Mouse (Mus musculus): ENCODE results near the gene Unc119. TPM values are rescaled to one million over a fixed set of nuclear protein-coding genes. Genes with fewer than 3 reads are reported as not detected.

The Unc119 gene
- polyA plus RNA-seq, 1 experiment from 2014 or later, result 92.7 TPM

GRCm38 (mm10) chr11:78382286-78382685 is 39.0 kb downstream of the Unc119 start:
- H3K4me1 ChIP-seq, result peaks cover 5% of the 10 kb centered on the region; the same call in 1 of the 2 replicates
- no peak overlapping the region for H3K4me3 ChIP-seq
- H3K36me3 ChIP-seq, result no peaks in the 10 kb centered on the region
- ATAC-seq (ENCODE audit: low FRiP score), result no peak
- H3K9ac ChIP-seq, result no peak overlapping the region
- no peaks in the 10 kb centered on the region; the same call in 1 of the 2 replicates for H3K27me3 ChIP-seq
- 82% methylated on average over 7 of the region's 7 CpGs for WGBS
- H3K9me3 ChIP-seq (replicated peaks), result no peaks in the 10 kb centered on the region
- no peak overlapping the region for H3K4me2 ChIP-seq (replicated peaks)
- H3K27ac ChIP-seq, result no peak overlapping the region

- Histone ChIP-seq H3K36me3 (no peaks in the 10 kb centered on the region), H3K27ac (no peak overlapping the region), H3K4me2 (replicated peaks) (no peak overlapping the region), H3K4me1 (peaks cover 5% of the 10 kb centered on the region; the same call in 1 of the 2 replicates), H3K27me3 (no peaks in the 10 kb centered on the region; the same call in 1 of the 2 replicates), H3K4me3 (no peak overlapping the region), H3K9ac (no peak overlapping the region), H3K9me3 (replicated peaks) (no peaks in the 10 kb centered on the region)
- ATAC-seq (ENCODE audit: low FRiP score), result no peak
- WGBS, result 39% methylated on average over 5 of the region's 5 CpGs
These were observed 39.4 kb downstream of the Unc119 start for GRCm38 (mm10) chr11:78382701-78383100.

GRCm38 (mm10) chr11:78385776-78386175 is 42.5 kb downstream of the Unc119 start:
- Histone ChIP-seq H3K4me2 (replicated peaks) (no peak overlapping the region), H3K27ac (no peak overlapping the region), H3K9ac (no peak overlapping the region), H3K36me3 (no peaks in the 10 kb centered on the region), H3K4me1 (peaks cover 5% of the 10 kb centered on the region; the same call in 1 of the 2 replicates), H3K27me3 (no peaks in the 10 kb centered on the region; the same call in 1 of the 2 replicates), H3K9me3 (replicated peaks) (no peaks in the 10 kb centered on the region), H3K4me3 (no peak overlapping the region)
- 89% methylated on average over 10 of the region's 10 CpGs for WGBS
- no peak for ATAC-seq (ENCODE audit: low FRiP score)

- Histone ChIP-seq H3K4me3 (no peak within 1 kb of the TSS), H3K27ac (no peak within 1 kb of the TSS), H3K9ac (no peak within 1 kb of the TSS), H3K4me2 (replicated peaks) (no peak within 1 kb of the TSS), H3K4me1 (peaks cover 5% of the 10 kb centered on the region; the same call in 1 of the 2 replicates), H3K9me3 (replicated peaks) (no peaks in the 10 kb centered on the region), H3K27me3 (no peaks in the 10 kb centered on the region; the same call in 1 of the 2 replicates), H3K36me3 (no peaks in the 10 kb centered on the region)
- no peak for ATAC-seq (ENCODE audit: low FRiP score)
- WGBS, result 83% methylated on average over 14 of the region's 14 CpGs
These were observed 43.3 kb downstream of the Unc119 start, which contains the start of gene Foxn1 for GRCm38 (mm10) chr11:78386508-78387043. Foxn1 (minus strand) TSS chr11:78386558.

GRCm38 (mm10) chr11:78392728-78393127 is 49.4 kb downstream of the Unc119 start:
- WGBS, result 78% methylated on average over 3 of the region's 3 CpGs
- ATAC-seq (ENCODE audit: low FRiP score), result no peak

GRCm38 (mm10) chr11:78396950-78397349 is 53.7 kb downstream of the Unc119 start:
- no peaks in the 10 kb centered on the region for H3K9me3 ChIP-seq (replicated peaks)
- 43% methylated on average over 11 of the region's 11 CpGs for WGBS
- peak overlapping the region; percentile 24 for H3K4me3 ChIP-seq
- H3K36me3 ChIP-seq, result no peaks in the 10 kb centered on the region
- no peak for ATAC-seq (ENCODE audit: low FRiP score)
- peak overlapping the region; percentile 53; the same call in 1 of the 2 replicates for H3K9ac ChIP-seq
- H3K4me2 ChIP-seq (replicated peaks), result peak overlapping the region; percentile 59
- H3K27me3 ChIP-seq, result peaks cover 9% of the 10 kb centered on the region
- H3K27ac ChIP-seq, result 0 out of 2 replicates have a peak overlapping the region, but pooled peaks have one; percentile 30
- H3K4me1 ChIP-seq, result peaks cover 7% of the 10 kb centered on the region

More at GRCm38 (mm10) chr11:78392728-78393127, 49.4 kb downstream of the Unc119 start:
- Histone ChIP-seq H3K4me2 (replicated peaks) (no peak overlapping the region), H3K9me3 (replicated peaks) (no peaks in the 10 kb centered on the region), H3K36me3 (no peaks in the 10 kb centered on the region), H3K27ac (no peak overlapping the region), H3K4me1 (peaks cover 7% of the 10 kb centered on the region), H3K27me3 (no peaks in the 10 kb centered on the region), H3K9ac (no peak overlapping the region), H3K4me3 (no peak overlapping the region)

- Histone ChIP-seq H3K36me3 (no peaks in the 10 kb centered on the region), H3K4me1 (peaks cover 7% of the 10 kb centered on the region), H3K9me3 (replicated peaks) (no peaks in the 10 kb centered on the region), H3K4me3 (peak overlapping the region; percentile 24), H3K4me2 (replicated peaks) (peak overlapping the region; percentile 59), H3K27me3 (peaks cover 9% of the 10 kb centered on the region), H3K9ac (peak overlapping the region; percentile 53; the same call in 1 of the 2 replicates), H3K27ac (0 out of 2 replicates have a peak overlapping the region, but pooled peaks have one; percentile 30)
- peak; percentile 71 for ATAC-seq (ENCODE audit: low FRiP score)
- WGBS, result 9% methylated on average over 18 of the region's 18 CpGs
These were observed 54.1 kb downstream of the Unc119 start for GRCm38 (mm10) chr11:78397397-78397796.

- peaks cover 7% of the 10 kb centered on the region for H3K4me1 ChIP-seq
- H3K4me2 ChIP-seq (replicated peaks), result no peak overlapping the region
- no peaks in the 10 kb centered on the region for H3K9me3 ChIP-seq (replicated peaks)
- no peak overlapping the region for H3K27ac ChIP-seq
- H3K36me3 ChIP-seq, result no peaks in the 10 kb centered on the region
- no peak overlapping the region for H3K4me3 ChIP-seq
- 49% methylated on average over 6 of the region's 6 CpGs for WGBS
- 0 out of 2 replicates have a peak, but pooled peaks have one; percentile 35 for ATAC-seq (ENCODE audit: low FRiP score)
- H3K27me3 ChIP-seq, result peaks cover 10% of the 10 kb centered on the region
- no peak overlapping the region for H3K9ac ChIP-seq
These were observed 54.9 kb downstream of the Unc119 start for GRCm38 (mm10) chr11:78398212-78398611.

Other genes with a start within 250 kb of the Unc119 start
- 24.3 and 28.0 TPM in 2 replicates for gene Fam222b, start 248.8 kb upstream of the Unc119 start, polyA plus RNA-seq (2016; fragmentation: Nextera tagmentation; extraction: Ambion mirVana)
- 149 and 152 TPM in 2 replicates for gene Traf4, start 177.9 kb upstream of the Unc119 start, polyA plus RNA-seq (2016; fragmentation: Nextera tagmentation; extraction: Ambion mirVana)
- 10.7 and 12.9 TPM in 2 replicates for gene Nek8, start 166.8 kb upstream of the Unc119 start, polyA plus RNA-seq (2016; fragmentation: Nextera tagmentation; extraction: Ambion mirVana)
- gene Tlcd1, start 166.8 kb upstream of the Unc119 start, polyA plus RNA-seq (2016; fragmentation: Nextera tagmentation; extraction: Ambion mirVana), result 9.4 and 10.2 TPM in 2 replicates
- gene Rpl23a, start 159.9 kb upstream of the Unc119 start, polyA plus RNA-seq (2016; fragmentation: Nextera tagmentation; extraction: Ambion mirVana), result 894 and 983 TPM in 2 replicates
- gene Rab34, start 155.1 kb upstream of the Unc119 start, polyA plus RNA-seq (2016; fragmentation: Nextera tagmentation; extraction: Ambion mirVana), result 75.2 and 81.0 TPM in 2 replicates
- gene Proca1, start 150.1 kb upstream of the Unc119 start, polyA plus RNA-seq (2016; fragmentation: Nextera tagmentation; extraction: Ambion mirVana), result 2.8 and 3.0 TPM in 2 replicates
- gene Sdf2, start 97.7 kb upstream of the Unc119 start, polyA plus RNA-seq (2016; fragmentation: Nextera tagmentation; extraction: Ambion mirVana), result 55.2 and 58.0 TPM in 2 replicates
- 39.9 and 44.1 TPM in 2 replicates for gene Supt6, start 97.5 kb upstream of the Unc119 start, polyA plus RNA-seq (2016; fragmentation: Nextera tagmentation; extraction: Ambion mirVana)
- gene 2610507B11Rik, start 81.7 kb upstream of the Unc119 start, polyA plus RNA-seq (2016; fragmentation: Nextera tagmentation; extraction: Ambion mirVana), result 80.4 and 80.7 TPM in 2 replicates
- 0.34 and 0.51 TPM in 2 replicates for gene BC030499, start 52.6 kb upstream of the Unc119 start, polyA plus RNA-seq (2016; fragmentation: Nextera tagmentation; extraction: Ambion mirVana)
- gene Spag5, start 42.0 kb upstream of the Unc119 start, polyA plus RNA-seq (2016; fragmentation: Nextera tagmentation; extraction: Ambion mirVana), result 29.4 and 35.9 TPM in 2 replicates
- gene Aldoc, start 20.5 kb upstream of the Unc119 start, polyA plus RNA-seq (2016; fragmentation: Nextera tagmentation; extraction: Ambion mirVana), result 16.8 and 20.1 TPM in 2 replicates
- 76.9 and 77.1 TPM in 2 replicates for gene Pigs, start 15.1 kb upstream of the Unc119 start, polyA plus RNA-seq (2016; fragmentation: Nextera tagmentation; extraction: Ambion mirVana)
- not detected in 2 replicates for gene Foxn1, start 43.1 kb downstream of the Unc119 start, polyA plus RNA-seq (2016; fragmentation: Nextera tagmentation; extraction: Ambion mirVana)
- not detected in 2 replicates for gene Slc13a2, start 78.7 kb downstream of the Unc119 start, polyA plus RNA-seq (2016; fragmentation: Nextera tagmentation; extraction: Ambion mirVana)
- gene Slc46a1, start 122.2 kb downstream of the Unc119 start, polyA plus RNA-seq (2016; fragmentation: Nextera tagmentation; extraction: Ambion mirVana), result 17.5 and 17.9 TPM in 2 replicates
- gene Sarm1, start 154.3 kb downstream of the Unc119 start, polyA plus RNA-seq (2016; fragmentation: Nextera tagmentation; extraction: Ambion mirVana), result 33.7 and 35.7 TPM in 2 replicates
- gene Vtn, start 155.6 kb downstream of the Unc119 start, polyA plus RNA-seq (2016; fragmentation: Nextera tagmentation; extraction: Ambion mirVana), result 118 and 156 TPM in 2 replicates
- not detected in 2 replicates for gene Sebox, start 160.0 kb downstream of the Unc119 start, polyA plus RNA-seq (2016; fragmentation: Nextera tagmentation; extraction: Ambion mirVana)
- 75.2 and 81.1 TPM in 2 replicates for gene Tmem199, start 168.7 kb downstream of the Unc119 start, polyA plus RNA-seq (2016; fragmentation: Nextera tagmentation; extraction: Ambion mirVana)
- 166 and 176 TPM in 2 replicates for gene Poldip2, start 168.7 kb downstream of the Unc119 start, polyA plus RNA-seq (2016; fragmentation: Nextera tagmentation; extraction: Ambion mirVana)
- 59.8 and 61.4 TPM in 2 replicates for gene Tnfaip1, start 192.8 kb downstream of the Unc119 start, polyA plus RNA-seq (2016; fragmentation: Nextera tagmentation; extraction: Ambion mirVana)
- 108 and 127 TPM in 2 replicates for gene Ift20, start 192.9 kb downstream of the Unc119 start, polyA plus RNA-seq (2016; fragmentation: Nextera tagmentation; extraction: Ambion mirVana)
- 44.2 and 47.3 TPM in 2 replicates for gene Tmem97, start 207.3 kb downstream of the Unc119 start, polyA plus RNA-seq (2016; fragmentation: Nextera tagmentation; extraction: Ambion mirVana)